Mouse (Mus musculus): Measurements from ENCODE around the gene Pgd. TPM values are rescaled to one million over a fixed set of nuclear protein-coding genes. Genes with fewer than 3 reads are reported as not detected.

Pgd gene
- polyA plus RNA-seq, 1 experiment from 2014 or later: 94.6 TPM

GRCm38 (mm10) chr4:149188563-149188962, 22.0 kb upstream of the Pgd start:
- no peaks in the 10 kb centered on the region for H3K9me3 ChIP-seq (ENCODE audit: control insufficient read depth, low read length)
- peaks cover 54% of the 10 kb centered on the region for H3K36me3 ChIP-seq (ENCODE audit: control insufficient read depth, insufficient read depth)
- no peak overlapping the region for H3K4me3 ChIP-seq (replicated peaks; ENCODE audit: low read length)
- no peaks in the 10 kb centered on the region for H3K27me3 ChIP-seq (replicated peaks; ENCODE audit: control insufficient read depth, insufficient read depth, low read length)
- H3K4me2 ChIP-seq (ENCODE audit: low read length): no peak overlapping the region
- no peak for ATAC-seq
- no peaks in the 10 kb centered on the region for H3K4me1 ChIP-seq (replicated peaks; ENCODE audit: control insufficient read depth, insufficient read depth, low read length)
- no peak overlapping the region for H3K27ac ChIP-seq (ENCODE audit: low read length)
- 89% methylated on average over 2 of the region's 2 CpGs for WGBS
- no peak overlapping the region for H3K9ac ChIP-seq (replicated peaks; ENCODE audit: low read depth, low read length)

DNA sequence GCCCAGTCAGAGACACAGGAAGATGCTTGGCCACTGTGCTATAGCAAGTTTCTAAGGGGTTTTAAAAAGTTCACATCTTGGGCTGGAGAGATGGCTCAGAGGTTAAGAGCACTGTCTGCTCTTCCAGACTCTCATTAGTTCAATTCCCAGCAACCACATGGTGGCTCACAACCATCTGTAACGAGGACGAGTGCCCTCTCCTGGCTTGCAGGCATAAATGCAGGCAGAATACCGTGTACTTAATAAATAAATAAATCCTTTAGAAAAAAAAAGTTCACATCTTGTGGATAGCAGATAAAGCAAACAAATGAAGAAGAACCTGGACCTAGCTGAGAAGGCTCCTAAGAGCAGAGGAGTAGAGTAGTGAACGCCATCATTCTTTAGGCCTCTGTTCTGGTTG, 16.2 kb upstream of the Pgd start:
- no peaks in the 10 kb centered on the region for H3K9me3 ChIP-seq (ENCODE audit: control insufficient read depth, low read length)
- 51% methylated on average over 4 of the region's 4 CpGs for WGBS
- no peak overlapping the region for H3K4me3 ChIP-seq (replicated peaks; ENCODE audit: low read length)
- no peak overlapping the region for H3K27ac ChIP-seq (ENCODE audit: low read length)
- H3K9ac ChIP-seq (replicated peaks; ENCODE audit: low read depth, low read length): no peak overlapping the region
- H3K27me3 ChIP-seq (replicated peaks; ENCODE audit: control insufficient read depth, insufficient read depth, low read length): no peaks in the 10 kb centered on the region
- H3K4me2 ChIP-seq (ENCODE audit: low read length): no peak overlapping the region
- H3K4me1 ChIP-seq (replicated peaks; ENCODE audit: control insufficient read depth, insufficient read depth, low read length): no peaks in the 10 kb centered on the region
- H3K36me3 ChIP-seq (ENCODE audit: control insufficient read depth, insufficient read depth): peaks cover 67% of the 10 kb centered on the region
- ATAC-seq: no peak

GRCm38 (mm10) chr4:149182192-149182591, 15.6 kb upstream of the Pgd start:
- no peak overlapping the region for H3K4me2 ChIP-seq (ENCODE audit: low read length)
- no peak for ATAC-seq
- no peak overlapping the region for H3K4me3 ChIP-seq (replicated peaks; ENCODE audit: low read length)
- no peaks in the 10 kb centered on the region for H3K27me3 ChIP-seq (replicated peaks; ENCODE audit: control insufficient read depth, insufficient read depth, low read length)
- peaks cover 65% of the 10 kb centered on the region for H3K36me3 ChIP-seq (ENCODE audit: control insufficient read depth, insufficient read depth)
- 91% methylated on average over 7 of the region's 7 CpGs for WGBS
- no peak overlapping the region for H3K27ac ChIP-seq (ENCODE audit: low read length)
- no peak overlapping the region for H3K9ac ChIP-seq (replicated peaks; ENCODE audit: low read depth, low read length)
- H3K4me1 ChIP-seq (replicated peaks; ENCODE audit: control insufficient read depth, insufficient read depth, low read length): no peaks in the 10 kb centered on the region
- H3K9me3 ChIP-seq (ENCODE audit: control insufficient read depth, low read length): no peaks in the 10 kb centered on the region

- 70% methylated on average over 4 of the region's 4 CpGs for WGBS
- ATAC-seq: no peak
Observed at GRCm38 (mm10) chr4:149179573-149179972, 13.0 kb upstream of the Pgd start.

GRCm38 (mm10) chr4:149179160-149179559, 12.6 kb upstream of the Pgd start:
- H3K27ac ChIP-seq (ENCODE audit: low read length): no peak overlapping the region
- no peak overlapping the region for H3K9ac ChIP-seq (replicated peaks; ENCODE audit: low read depth, low read length)
- peaks cover 51% of the 10 kb centered on the region for H3K36me3 ChIP-seq (ENCODE audit: control insufficient read depth, insufficient read depth)
- no peak overlapping the region for H3K4me3 ChIP-seq (replicated peaks; ENCODE audit: low read length)
- 87% methylated on average over 7 of the region's 7 CpGs for WGBS
- ATAC-seq: no peak
- H3K9me3 ChIP-seq (ENCODE audit: control insufficient read depth, low read length): no peaks in the 10 kb centered on the region
- no peaks in the 10 kb centered on the region for H3K27me3 ChIP-seq (replicated peaks; ENCODE audit: control insufficient read depth, insufficient read depth, low read length)
- no peak overlapping the region for H3K4me2 ChIP-seq (ENCODE audit: low read length)
- no peaks in the 10 kb centered on the region for H3K4me1 ChIP-seq (replicated peaks; ENCODE audit: control insufficient read depth, insufficient read depth, low read length)

More at GRCm38 (mm10) chr4:149179573-149179972, 13.0 kb upstream of the Pgd start:
- Histone ChIP-seq H3K9me3 (ENCODE audit: control insufficient read depth, low read length) (no peaks in the 10 kb centered on the region), H3K36me3 (ENCODE audit: control insufficient read depth, insufficient read depth) (peaks cover 54% of the 10 kb centered on the region), H3K27ac (ENCODE audit: low read length) (no peak overlapping the region), H3K4me1 (replicated peaks; ENCODE audit: control insufficient read depth, insufficient read depth, low read length) (no peaks in the 10 kb centered on the region), H3K9ac (replicated peaks; ENCODE audit: low read depth, low read length) (no peak overlapping the region), H3K27me3 (replicated peaks; ENCODE audit: control insufficient read depth, insufficient read depth, low read length) (no peaks in the 10 kb centered on the region), H3K4me2 (ENCODE audit: low read length) (no peak overlapping the region), H3K4me3 (replicated peaks; ENCODE audit: low read length) (no peak overlapping the region)

- Histone ChIP-seq H3K9ac (replicated peaks; ENCODE audit: low read depth, low read length) (no peak overlapping the region), H3K27me3 (replicated peaks; ENCODE audit: control insufficient read depth, insufficient read depth, low read length) (no peaks in the 10 kb centered on the region), H3K36me3 (ENCODE audit: control insufficient read depth, insufficient read depth) (peaks cover 43% of the 10 kb centered on the region), H3K27ac (ENCODE audit: low read length) (no peak overlapping the region), H3K9me3 (ENCODE audit: control insufficient read depth, low read length) (no peaks in the 10 kb centered on the region), H3K4me3 (replicated peaks; ENCODE audit: low read length) (no peak overlapping the region), H3K4me1 (replicated peaks; ENCODE audit: control insufficient read depth, insufficient read depth, low read length) (no peaks in the 10 kb centered on the region), H3K4me2 (ENCODE audit: low read length) (no peak overlapping the region)
- 87% methylated on average over 7 of the region's 7 CpGs for WGBS
- ATAC-seq: no peak
Observed at GRCm38 (mm10) chr4:149178328-149178727, 11.8 kb upstream of the Pgd start.

GRCm38 (mm10) chr4:149177046-149177445, 10.5 kb upstream of the Pgd start:
- Histone ChIP-seq H3K4me3 (replicated peaks; ENCODE audit: low read length) (no peak overlapping the region), H3K27me3 (replicated peaks; ENCODE audit: control insufficient read depth, insufficient read depth, low read length) (no peaks in the 10 kb centered on the region), H3K36me3 (ENCODE audit: control insufficient read depth, insufficient read depth) (peaks cover 31% of the 10 kb centered on the region), H3K4me1 (replicated peaks; ENCODE audit: control insufficient read depth, insufficient read depth, low read length) (no peaks in the 10 kb centered on the region), H3K4me2 (ENCODE audit: low read length) (no peak overlapping the region), H3K9ac (replicated peaks; ENCODE audit: low read depth, low read length) (no peak overlapping the region), H3K27ac (ENCODE audit: low read length) (no peak overlapping the region), H3K9me3 (ENCODE audit: control insufficient read depth, low read length) (no peaks in the 10 kb centered on the region)
- 42% methylated on average over 5 of the region's 5 CpGs for WGBS
- no peak for ATAC-seq

- no peak for ATAC-seq
- Histone ChIP-seq H3K4me1 (replicated peaks; ENCODE audit: control insufficient read depth, insufficient read depth, low read length) (no peaks in the 10 kb centered on the region), H3K36me3 (ENCODE audit: control insufficient read depth, insufficient read depth) (peaks cover 27% of the 10 kb centered on the region), H3K9me3 (ENCODE audit: control insufficient read depth, low read length) (no peaks in the 10 kb centered on the region), H3K9ac (replicated peaks; ENCODE audit: low read depth, low read length) (no peak overlapping the region), H3K27me3 (replicated peaks; ENCODE audit: control insufficient read depth, insufficient read depth, low read length) (no peaks in the 10 kb centered on the region), H3K4me3 (replicated peaks; ENCODE audit: low read length) (no peak overlapping the region), H3K4me2 (ENCODE audit: low read length) (no peak overlapping the region), H3K27ac (ENCODE audit: low read length) (no peak overlapping the region)
- WGBS: 76% methylated on average over 6 of the region's 6 CpGs
Observed at GRCm38 (mm10) chr4:149176645-149177044, 10.1 kb upstream of the Pgd start.

GRCm38 (mm10) chr4:149173661-149174060, 7.1 kb upstream of the Pgd start:
- Histone ChIP-seq H3K36me3 (ENCODE audit: control insufficient read depth, insufficient read depth) (peaks cover 7% of the 10 kb centered on the region), H3K27ac (ENCODE audit: low read length) (no peak overlapping the region), H3K4me2 (ENCODE audit: low read length) (no peak overlapping the region), H3K4me1 (replicated peaks; ENCODE audit: control insufficient read depth, insufficient read depth, low read length) (no peaks in the 10 kb centered on the region), H3K4me3 (replicated peaks; ENCODE audit: low read length) (no peak overlapping the region), H3K27me3 (replicated peaks; ENCODE audit: control insufficient read depth, insufficient read depth, low read length) (no peaks in the 10 kb centered on the region), H3K9ac (replicated peaks; ENCODE audit: low read depth, low read length) (no peak overlapping the region), H3K9me3 (ENCODE audit: control insufficient read depth, low read length) (no peaks in the 10 kb centered on the region)
- WGBS: 88% methylated on average over 6 of the region's 6 CpGs
- no peak for ATAC-seq

- Histone ChIP-seq H3K36me3 (ENCODE audit: control insufficient read depth, insufficient read depth) (peaks cover 6% of the 10 kb centered on the region), H3K9ac (replicated peaks; ENCODE audit: low read depth, low read length) (no peak overlapping the region), H3K27ac (ENCODE audit: low read length) (peak overlapping the region; percentile 5; the same call in 1 of the 2 replicates), H3K4me1 (replicated peaks; ENCODE audit: control insufficient read depth, insufficient read depth, low read length) (no peaks in the 10 kb centered on the region), H3K4me3 (replicated peaks; ENCODE audit: low read length) (no peak overlapping the region), H3K9me3 (ENCODE audit: control insufficient read depth, low read length) (no peaks in the 10 kb centered on the region), H3K27me3 (replicated peaks; ENCODE audit: control insufficient read depth, insufficient read depth, low read length) (no peaks in the 10 kb centered on the region), H3K4me2 (ENCODE audit: low read length) (no peak overlapping the region)
- 59% methylated on average over 2 of the region's 2 CpGs for WGBS
- ATAC-seq: no peak
Observed at GRCm38 (mm10) chr4:149172666-149173065, 6.1 kb upstream of the Pgd start.
